Mouse (Mus musculus): ENCODE measurements around the gene Best1.

Gene Best1

DNA sequence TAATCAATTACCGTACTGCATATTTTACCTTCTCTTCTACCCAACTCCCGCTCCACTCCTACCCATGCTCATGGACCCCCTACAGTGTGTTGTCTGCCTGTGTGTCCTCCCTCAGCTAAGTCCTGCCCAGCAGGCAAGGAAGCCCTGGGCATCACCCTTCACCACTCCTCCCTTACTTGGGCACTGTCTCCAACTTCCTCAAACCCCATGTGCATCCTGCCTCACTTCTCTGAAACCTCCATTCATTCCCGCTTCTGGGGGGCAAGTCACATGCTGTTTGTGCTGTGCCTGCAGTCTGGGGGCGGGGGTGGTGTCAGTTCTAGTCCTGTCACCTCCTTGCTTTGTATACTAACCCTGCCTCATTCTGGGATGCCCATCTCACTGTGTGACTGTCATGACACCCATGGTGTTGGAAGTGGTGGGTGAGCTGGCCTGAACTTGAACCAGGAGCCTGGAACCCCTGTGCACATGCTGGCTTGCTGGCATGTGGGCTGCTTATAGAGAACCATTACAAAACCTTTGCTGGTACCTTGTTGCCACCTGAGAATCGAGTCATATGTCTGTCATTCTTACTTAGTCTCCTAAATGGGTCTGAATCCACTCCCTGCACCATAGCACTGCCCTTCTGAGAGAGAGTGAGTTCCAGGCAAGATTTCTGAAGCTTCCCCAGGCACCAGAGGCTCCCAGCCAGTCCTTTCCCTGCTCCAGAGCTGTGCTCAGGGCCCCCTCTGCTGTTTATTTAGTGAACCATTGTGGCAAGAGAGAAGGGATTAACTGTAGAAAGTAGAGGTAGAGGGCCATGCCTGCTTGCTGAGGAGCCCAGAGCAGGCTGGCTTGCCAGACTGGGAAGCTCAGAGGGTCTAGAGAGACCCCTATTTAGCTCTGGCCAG is 21.2 kb upstream of the Best1 start:
- no peak for DNase-seq (ENCODE audit: low spot score)

DNA sequence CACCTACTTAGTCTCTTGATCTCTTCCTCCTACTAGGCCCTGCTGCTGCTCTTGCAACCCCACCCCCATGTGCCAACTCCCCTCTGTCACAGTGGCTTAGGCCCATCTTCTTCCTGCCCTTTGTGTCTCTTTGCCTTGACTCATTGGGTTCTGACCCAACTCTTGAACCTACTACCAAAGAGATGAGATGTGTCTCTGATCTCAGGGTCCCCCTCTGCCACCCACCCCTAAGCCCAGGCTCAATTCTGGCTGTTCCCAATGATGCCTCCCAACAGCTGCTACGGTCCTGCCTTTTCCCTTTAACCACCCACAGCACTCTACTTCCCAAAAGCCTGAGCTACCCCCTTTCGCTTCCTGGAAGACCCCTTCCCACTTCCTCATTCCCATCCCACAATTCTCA is 20.5 kb upstream of the Best1 start:
- DNase-seq (ENCODE audit: low spot score): no peak

DNA sequence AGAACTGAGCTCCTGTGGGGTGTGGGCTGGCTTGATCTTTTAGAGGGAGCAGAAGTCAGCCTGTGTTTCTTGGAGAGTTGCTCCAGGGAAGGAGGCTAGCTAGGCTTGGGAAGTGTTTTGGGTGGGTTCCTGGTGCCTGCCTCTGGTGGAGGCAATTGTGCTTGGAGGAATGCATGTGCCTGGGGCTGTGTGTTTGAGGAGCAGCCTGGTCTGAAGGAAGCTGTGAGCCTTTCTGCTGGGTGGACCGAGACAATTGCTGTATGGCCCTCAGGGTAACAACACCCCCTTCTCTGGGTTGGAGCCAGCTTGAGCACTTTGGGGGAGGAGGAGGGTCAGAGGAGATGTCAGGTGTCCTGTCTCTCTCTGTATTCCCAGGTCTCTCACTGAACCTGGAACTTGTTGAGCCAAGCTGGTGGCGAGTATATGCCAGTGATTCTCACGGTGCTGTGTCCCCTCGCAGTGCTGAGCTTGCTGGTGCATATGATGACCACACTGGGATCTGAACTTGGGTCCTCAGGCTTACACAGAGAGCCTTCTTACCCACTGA is 17.9 kb upstream of the Best1 start:
- DNase-seq (ENCODE audit: low spot score): no peak

DNA sequence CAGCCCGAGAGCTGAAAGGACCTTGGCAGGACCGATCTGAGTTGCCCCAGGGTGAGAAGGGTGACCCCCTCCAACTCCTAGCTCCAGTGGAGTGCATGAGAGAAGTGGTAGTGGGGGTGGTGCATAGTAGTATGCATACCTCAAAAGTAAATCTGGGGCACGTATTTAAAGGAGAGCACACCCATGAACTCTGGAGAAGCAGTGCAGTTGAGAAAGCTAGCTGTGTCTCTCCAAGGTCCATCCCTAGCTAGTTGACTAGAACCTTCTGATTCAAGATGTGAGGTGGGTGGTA is 17.0 kb upstream of the Best1 start:
- DNase-seq (ENCODE audit: low spot score): no peak

GRCm38 (mm10) chr19:10017637-10018526 is 16.4 kb upstream of the Best1 start:
- DNase-seq (ENCODE audit: low spot score): peak; percentile 89

- DNase-seq (ENCODE audit: low spot score): peak; percentile 37
These were observed 14.7 kb upstream of the Best1 start for GRCm38 (mm10) chr19:10016151-10016550.

GRCm38 (mm10) chr19:10015442-10015841 is 14.0 kb upstream of the Best1 start:
- DNase-seq (ENCODE audit: low spot score): peak; percentile 28

DNA sequence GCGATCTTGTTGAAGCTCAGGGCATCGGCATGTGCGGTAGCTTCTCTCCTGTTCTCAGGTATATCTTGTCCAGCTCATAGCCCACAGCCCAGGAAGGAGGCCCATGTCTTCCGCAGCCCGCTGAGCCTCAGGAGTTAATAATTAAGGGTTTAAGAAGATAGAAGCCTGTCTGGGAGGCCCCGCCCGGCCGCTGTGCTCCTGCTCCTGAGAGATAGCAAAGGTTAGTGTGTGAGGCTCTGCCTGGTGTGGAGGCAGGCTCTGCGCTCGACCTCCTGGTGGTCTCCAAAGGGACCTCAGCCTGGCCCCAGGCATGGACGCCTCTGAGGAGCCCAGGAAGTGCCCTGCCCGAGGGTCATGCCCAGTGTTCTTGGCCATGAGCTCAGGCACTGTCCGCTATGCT is 13.4 kb upstream of the Best1 start:
- peak; percentile 77 for DNase-seq (ENCODE audit: low spot score)

DNA sequence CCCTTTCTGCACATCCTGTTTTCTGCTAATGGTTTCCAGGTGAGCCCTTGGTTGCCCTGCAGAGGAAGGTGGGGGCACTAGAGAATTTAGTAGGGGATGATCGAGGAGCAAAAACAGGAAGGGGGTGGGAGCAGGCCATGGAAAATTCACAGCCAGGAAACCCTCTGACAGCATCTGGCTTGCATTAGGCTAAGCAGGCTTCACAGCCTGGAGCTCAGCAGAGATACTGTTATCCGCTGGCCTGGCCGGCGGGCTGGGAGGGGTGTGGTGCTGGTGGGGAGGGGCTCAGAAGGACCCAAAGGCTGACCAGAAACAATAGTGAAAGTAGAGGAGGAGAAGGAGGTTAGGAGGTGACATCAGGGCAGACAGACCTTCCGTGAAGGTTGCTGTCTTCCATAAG is 12.5 kb upstream of the Best1 start:
- peak; percentile 53 for DNase-seq (ENCODE audit: low spot score)

- no peak for DNase-seq (ENCODE audit: low spot score)
These were observed 11.9 kb upstream of the Best1 start for GRCm38 (mm10) chr19:10013348-10013747.

DNA sequence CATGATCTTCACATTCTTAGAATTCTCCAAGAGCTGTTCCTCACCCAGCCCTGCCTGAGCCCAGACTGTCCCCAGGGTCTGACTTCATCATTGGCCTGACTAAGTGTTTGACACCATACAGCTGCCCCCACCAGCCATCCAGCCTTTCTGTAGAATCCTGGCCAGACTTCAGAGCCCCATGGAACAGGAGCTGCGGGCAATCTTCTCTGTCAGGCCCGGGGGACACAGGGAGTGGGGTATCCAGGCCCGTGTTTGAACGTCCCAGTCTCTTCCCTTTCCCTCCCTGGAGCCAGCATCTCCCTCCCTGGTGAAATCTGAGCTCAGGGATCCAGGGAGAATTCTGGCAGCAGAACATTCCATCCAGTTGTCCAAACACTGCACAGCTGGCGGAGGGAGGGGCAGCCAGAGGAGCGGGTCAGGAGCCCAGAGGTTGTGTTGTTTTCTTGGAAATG is 11.4 kb upstream of the Best1 start:
- no peak for DNase-seq (ENCODE audit: low spot score)

GRCm38 (mm10) chr19:10011408-10011807 is 10.0 kb upstream of the Best1 start:
- DNase-seq (ENCODE audit: low spot score): no peak

- DNase-seq (ENCODE audit: low spot score): no peak
These were observed 2.3 kb upstream of the Best1 start for GRCm38 (mm10) chr19:10003696-10004095.

- DNase-seq (ENCODE audit: low spot score): no peak
These were observed 1.1 kb downstream of the Best1 start for GRCm38 (mm10) chr19:10000330-10000729.

- no peak for DNase-seq (ENCODE audit: low spot score)
These were observed 2.5 kb downstream of the Best1 start for GRCm38 (mm10) chr19:9998736-9999486.

DNA sequence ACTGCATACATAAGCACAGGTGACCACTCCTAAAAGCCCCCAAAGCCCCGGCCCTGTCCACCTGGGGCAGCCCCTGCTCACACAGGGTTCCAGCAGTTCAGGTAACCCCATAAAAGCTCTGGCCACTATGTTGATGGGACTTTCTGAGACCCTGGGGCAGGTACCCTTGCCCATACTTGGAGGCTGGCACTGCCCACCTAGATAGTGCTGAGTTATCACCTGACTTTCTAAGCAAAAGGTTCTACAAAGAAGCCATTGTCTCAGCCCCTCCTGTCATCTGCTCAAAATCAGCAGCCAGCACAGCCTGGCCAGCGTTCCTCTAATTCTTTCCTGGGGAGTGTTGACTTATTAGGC is 3.4 kb downstream of the Best1 start:
- DNase-seq (ENCODE audit: low spot score): no peak

DNA sequence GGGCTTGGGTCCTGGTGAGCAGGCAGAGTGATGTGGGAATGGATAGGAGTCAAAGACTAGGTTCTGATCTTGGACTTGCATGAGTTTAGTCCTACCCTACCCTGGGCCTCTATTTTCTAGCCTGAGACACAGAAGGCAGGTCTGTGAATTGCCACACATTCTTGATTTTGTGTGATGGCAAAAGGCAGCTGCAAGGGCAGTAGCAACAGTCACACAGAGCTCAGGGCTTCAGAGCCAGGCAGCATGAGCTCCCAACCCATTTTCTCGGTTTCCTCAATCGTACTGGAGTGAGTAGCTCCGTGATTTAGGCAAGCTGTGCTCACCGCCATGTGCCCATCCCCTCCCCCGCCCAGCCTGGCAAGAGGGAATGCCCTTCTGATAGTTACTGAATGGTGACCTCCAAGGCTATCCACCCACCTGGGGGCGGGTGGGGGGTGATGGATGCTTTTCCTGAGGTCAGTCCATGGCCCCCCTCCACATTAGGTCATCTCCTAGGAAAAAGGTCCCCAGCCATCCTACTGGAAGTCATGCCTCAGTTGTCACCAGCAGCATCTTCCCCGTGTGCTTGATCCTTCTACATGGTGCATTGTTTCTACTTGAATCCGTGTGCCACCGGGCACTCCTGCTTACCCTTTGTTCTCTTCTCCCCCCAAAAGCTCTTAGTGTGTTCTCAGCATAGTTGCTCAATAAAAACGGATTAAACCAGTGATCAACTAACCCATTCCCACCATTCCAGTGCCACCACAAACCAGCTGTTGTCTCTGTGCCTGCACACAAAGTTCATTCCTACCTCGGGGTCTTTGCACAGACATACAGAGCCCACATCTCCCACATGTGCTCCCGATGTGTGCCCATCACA is 4.0 kb downstream of the Best1 start:
- DNase-seq (ENCODE audit: low spot score): no peak

DNA sequence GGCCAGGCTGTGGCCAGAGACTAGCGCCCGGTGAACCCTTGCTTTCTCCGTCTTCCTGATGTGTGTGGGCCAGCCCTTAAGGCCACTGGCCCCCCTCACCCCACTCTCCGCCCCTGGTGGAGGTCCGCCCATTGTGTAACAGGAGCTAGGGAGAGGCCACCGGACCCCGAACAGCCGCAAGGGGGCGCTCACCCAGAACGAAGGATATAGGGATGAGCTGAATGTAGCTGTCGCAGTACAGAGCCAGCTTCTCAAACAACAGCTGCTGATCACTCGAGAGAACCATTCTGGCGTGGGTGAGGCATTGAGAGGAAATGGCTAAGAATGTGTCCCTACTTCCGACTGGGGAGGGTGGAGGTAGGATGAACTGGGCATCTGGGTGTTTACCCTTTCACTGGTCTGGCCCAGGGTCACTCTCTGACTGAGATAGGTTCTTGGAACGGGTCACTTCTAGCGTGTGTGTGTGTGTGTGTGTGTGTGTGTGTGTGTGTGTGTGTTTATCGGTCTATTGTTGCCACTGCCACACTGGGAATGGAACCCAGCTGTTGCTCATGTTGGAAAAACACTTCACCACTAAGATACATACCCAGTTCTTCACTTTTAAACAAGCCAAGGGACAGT is 8.3 kb downstream of the Best1 start:
- DNase-seq (ENCODE audit: low spot score): peak; percentile 76

- no peak for DNase-seq (ENCODE audit: low spot score)
These were observed 9.1 kb downstream of the Best1 start for GRCm38 (mm10) chr19:9992011-9992958.

- peak; percentile 76 for DNase-seq (ENCODE audit: low spot score)
These were observed 10.1 kb downstream of the Best1 start for GRCm38 (mm10) chr19:9991304-9991703.

Data from spleen, adult 12 weeks (tissue).